Mouse (Mus musculus) large intestine, adult 2 months (tissue): ENCODE data around the gene Fgfr2. TPM values are rescaled to one million over a fixed set of nuclear protein-coding genes. Genes with fewer than 3 reads are reported as not detected.

Source experiments
- DNase-seq: peaks from one replicate; pipeline ENCODE4 v3.0.0-alpha.2; 2012; ENCODE audit warnings: low read depth, low spot score
- WGBS: fragments of 180-500 bp; shearing (Covaris S2); methylation state at CpG from one replicate; pipeline ENCODE4 v1.1.7; 2018; 5-methylcytosine and 5-hydroxymethylcytosine counted together
- polyA plus RNA-seq: library from polyadenylated mRNA; depleted of rRNA; stranded (reverse); fragments of >200 nt; gene quantifications from 2 replicates; pipeline ENCODE4 v1.2.3, GENCODE M21; 2012

The Fgfr2 gene
- polyA plus RNA-seq, 1 experiment: 35.0 TPM

DNA sequence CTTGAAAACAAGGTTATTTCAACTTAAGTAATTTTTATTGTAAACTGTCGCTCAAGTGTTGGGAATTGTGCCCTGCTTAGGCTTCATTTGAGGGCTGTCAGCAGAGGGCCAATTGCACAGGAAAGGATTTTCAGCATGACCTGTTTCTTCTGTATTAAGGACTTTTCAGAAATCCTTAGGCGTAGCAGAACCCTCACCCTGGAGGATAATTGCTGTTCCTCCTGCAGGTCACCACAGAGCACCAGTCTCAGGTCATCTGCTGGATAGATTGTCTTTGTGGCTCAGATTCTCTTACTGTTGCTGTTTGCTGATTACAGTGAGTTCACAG, 2227.6 kb downstream of the Fgfr2 start:
- 98% methylated on average over 2 of the region's 2 CpGs for WGBS
- no peak for DNase-seq

DNA sequence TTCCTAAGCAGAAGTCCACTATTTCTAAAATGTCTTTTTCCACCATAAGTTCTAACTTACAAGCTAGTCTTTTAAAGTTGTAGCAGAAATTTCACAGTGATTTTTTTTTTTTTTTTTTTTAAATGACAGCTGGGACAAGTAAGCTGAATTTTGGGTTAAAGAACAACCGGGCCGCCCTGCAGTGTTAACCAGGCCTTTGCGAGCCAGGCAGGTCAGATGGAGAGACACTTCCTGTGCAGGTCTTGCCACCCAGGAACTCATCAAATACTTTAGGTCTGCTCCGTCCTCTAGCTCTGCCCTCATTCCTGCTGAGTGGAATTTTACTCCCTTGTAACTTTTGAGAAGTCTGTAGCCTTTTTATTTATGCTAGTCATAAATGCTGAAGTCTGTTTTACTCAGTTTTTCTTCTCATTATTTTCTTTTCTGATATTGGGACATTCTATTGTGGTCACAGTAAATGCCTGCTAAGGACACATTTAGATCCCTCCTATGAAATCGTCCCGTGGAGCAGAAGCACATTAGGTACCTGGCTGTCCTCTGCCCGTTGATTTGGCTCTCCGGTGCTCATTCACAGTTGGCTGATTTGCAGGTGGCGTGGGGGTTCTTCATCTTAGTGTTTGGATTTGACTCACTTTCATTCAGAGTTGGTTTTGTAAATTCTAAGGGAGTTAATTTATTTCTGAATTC, 2228.1 kb downstream of the Fgfr2 start:
- no peak for DNase-seq
- WGBS: 85% methylated on average over 9 of the region's 9 CpGs

DNA sequence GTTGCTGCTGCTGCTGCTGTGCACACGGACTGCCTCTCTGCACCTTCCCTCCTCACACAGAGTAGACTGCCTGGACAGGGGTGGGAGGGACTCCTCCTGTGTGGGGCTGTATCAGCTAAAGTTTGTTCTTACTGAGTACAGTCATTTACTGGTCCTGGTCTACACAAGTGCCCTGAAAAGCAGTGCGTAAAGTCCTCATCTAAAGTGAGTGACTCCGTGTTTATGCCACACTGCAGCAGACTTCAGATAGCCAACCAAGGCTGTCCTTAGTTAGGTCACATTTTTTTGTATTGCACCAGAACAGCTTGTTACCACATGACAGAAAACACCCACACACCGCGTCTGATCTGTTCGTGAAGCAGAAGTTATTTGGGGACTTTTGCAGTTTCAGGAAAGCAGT, 2230.2 kb downstream of the Fgfr2 start:
- 73% methylated on average over 6 of the region's 6 CpGs for WGBS
- no peak for DNase-seq

DNA sequence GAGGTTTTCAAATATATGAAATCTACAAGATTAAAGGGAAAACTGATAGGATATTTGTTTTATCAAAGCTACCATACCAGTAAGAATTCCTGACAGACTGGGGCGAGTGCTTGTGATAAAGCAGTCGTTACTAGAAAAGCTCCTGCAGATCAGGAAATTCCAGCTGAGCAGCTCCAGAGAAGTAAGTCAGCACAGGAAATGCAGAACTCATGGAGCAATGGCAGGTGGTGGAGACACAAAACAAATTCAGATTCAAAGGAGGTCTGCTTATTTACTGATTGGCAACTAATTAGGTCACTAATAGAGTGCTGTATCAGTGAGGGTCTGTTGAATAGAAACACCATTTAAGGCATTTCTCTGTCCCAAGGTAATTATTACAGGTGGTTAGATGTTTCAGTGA, 2232.3 kb downstream of the Fgfr2 start:
- 49% methylated on average over 2 of the region's 2 CpGs for WGBS
- no peak for DNase-seq

DNA sequence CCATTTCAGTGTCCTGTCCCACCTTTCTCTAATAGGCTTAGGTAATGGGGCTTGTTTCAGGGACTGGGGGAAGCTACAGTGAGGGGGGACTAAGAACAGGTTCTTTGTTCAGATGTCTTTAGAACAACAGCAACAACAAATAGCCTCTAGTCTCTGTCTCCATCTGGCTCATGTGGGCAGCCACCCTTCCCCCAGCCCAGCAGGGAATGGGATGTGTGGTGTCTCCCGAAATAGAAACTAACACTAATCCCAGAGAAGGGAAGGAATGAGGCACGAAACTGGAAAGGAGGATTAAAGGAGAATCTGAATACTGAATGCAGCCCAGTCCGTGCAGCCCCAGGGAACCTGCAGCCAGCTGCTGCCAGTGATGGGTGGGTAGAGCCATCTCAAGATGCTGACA, 2235.2 kb downstream of the Fgfr2 start:
- WGBS: 75% methylated on average over 3 of the region's 3 CpGs
- DNase-seq: no peak

DNA sequence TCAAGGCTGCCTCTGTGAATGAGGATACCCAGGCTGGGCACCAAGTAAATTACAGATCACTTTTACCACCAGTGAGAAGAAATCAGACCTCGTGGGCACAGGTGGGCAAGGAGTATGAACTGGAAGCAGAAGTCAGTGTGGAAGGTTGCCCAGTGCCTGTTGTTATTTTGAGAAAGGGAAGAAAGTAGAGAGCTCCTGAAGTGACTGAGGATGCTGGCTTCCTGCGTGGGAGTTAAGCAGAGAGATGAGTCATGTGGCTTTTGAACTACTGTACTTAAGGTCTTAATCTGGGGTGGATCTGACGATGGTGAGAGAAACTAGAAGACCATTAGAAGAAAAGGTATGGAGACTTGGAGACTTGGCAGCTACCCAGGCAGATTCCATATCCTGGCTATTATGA, 2236.9 kb downstream of the Fgfr2 start:
- DNase-seq: no peak
- 52% methylated on average over 3 of the region's 3 CpGs for WGBS

DNA sequence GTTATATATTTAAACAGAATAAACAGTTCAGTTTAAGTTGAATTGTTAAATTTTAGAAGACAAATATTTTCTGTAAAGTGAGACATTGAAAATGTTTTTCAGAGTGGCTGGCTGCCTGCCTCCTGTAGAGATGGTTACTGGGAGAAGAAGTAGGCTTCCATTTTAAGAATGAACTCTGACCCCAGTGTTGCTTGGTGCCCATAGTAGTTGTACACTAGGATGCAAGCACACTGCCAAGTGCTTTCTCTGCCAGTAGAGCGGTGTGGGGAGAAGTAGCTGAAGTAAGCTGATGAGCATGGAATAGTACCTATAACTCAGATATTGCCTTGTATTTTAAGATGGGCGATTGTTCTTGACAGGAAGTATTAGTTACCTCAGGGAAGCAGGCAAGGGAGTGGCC, 2239.0 kb downstream of the Fgfr2 start:
- no peak for DNase-seq
- 89% methylated on average over 2 of the region's 2 CpGs for WGBS

DNA sequence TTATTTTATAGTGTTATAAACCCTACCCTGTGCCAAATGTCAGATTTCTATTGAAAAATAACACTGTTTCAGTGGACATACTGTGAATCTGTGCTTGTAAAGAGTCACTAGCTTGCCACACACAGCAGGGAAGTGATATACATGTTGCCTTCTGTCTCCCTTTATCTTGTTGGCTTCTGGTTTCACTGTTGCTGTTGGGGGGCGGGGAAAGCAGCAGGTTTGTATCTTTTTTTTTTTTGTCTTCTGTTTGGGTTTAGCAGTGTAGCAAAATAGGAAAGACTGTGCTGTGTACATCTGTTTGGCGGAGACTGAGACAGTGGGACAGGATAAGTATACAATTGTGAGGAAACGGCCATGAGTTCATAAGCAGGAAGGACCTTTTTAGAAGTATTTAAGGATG, 2255.9 kb downstream of the Fgfr2 start:
- WGBS: 59% methylated on average over 3 of the region's 3 CpGs
- DNase-seq: no peak

DNA sequence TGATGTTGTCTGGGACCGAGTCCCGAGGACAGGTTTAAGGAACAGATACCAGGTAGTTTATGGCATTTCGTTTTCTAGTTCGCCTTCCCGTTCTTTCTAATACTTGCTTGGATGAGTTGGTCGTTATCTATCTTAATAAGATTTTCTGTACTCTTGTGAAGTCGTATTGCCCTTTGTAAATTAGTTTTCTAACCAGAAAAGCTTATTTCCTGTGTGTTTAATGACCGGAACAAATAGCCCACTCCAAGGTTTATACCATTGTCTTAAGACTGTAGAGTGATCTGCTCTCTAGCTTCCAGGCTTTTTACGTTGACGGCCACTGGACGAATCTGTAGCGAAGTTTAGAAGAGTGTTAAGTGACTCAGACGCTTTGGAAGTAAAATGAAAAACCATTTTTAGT, 2256.5 kb downstream of the Fgfr2 start:
- 2% methylated on average over 13 of the region's 13 CpGs for WGBS
- DNase-seq: no peak

DNA sequence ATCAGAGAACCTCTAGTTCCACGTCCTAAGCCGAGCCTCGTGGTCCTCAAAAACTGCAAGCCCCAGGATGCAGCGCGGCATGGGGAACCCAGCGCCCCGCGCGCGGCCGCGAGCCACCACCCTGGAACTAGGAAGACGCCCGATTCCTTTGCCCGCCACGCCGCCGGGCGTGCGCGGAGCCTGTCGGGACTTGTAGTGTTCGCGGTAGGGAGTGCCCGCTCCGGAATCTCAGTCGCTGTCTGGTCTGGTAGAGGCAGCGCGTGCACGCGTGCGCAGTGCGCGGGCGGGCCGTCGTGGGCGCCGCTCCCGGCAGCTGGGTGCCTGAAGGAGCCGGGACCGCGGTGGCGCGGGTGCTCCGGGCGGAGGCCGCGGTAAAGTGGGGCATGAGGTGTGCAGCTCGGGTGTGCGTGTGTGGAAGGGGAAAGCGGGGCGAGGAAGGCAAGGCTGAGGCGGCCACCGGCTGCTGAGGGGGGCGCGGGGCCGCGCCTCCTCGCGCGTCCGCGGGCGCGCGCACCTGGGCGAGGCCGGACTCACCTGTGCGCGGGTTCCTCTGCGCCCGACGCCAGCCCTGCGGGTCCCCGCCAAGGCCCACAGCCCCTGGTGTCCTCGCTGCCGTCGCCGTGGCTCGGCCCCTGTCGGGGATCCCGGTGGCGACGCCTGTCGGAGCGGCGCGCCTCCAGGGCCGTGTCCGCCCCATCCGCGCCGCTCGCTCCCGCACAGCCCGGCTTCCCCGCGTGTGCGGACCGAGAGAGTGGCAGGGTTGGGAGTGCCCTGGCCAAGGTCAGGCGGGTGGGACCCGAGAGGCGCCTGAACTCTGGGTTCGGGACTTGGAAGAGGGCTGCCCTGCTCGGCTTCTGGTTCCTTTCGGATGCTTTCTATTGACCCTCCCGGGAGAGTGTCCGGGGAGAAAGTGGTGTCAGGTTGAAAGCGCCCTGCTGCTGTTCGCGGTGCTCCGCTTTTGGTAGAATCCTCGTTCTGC, 2257.2 kb downstream of the Fgfr2 start, which contains the start of gene Plekha1:
Gene Plekha1, plus strand, starts transcription at position 144 of the 979 bp plus-strand sequence.
- WGBS: 2% methylated on average over 106 of the region's 114 CpGs
- peak; percentile 86 for DNase-seq

DNA sequence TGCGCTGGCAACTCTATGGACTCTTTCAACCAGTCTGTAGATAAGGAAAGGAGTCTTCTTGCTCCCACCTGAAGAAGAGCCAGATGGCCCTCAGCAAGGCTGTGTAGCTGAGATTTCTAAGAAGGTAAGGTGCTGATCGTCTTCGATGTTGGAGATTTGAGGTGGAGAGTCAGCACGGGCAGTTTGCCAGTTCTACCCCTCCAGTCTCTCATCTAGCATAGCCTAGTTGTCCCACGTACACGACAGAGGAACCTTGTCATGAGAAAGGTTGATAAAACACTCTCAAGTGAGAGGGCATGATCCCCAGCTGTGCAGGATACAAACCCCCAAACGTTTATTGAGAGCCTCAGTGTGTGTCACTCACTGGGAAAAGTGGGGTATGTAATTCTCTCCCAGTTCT, 2258.4 kb downstream of the Fgfr2 start:
- DNase-seq: no peak
- WGBS: 82% methylated on average over 7 of the region's 7 CpGs

DNA sequence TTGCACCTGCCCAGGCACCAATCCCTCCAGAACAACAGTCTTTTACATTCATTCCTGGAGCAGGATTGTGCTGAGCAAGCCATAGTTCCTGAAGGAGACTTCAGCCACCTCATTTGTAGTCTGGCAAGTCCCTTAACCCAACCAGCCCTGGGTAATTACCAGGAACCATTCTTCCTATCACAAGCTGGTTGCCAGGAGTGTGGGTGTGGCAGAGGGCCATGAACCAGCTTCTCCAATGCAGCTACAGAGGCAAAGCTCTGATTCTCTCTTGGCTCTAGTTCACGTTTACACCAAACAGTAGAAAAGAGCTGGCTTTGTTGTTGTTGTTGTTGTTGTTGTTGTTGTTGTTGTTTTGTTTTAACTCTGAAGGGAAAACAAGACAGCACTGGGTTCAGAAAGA, 2260.6 kb downstream of the Fgfr2 start:
- DNase-seq: peak; percentile 59
- 15% methylated on average over 1 of the region's 1 CpGs for WGBS

DNA sequence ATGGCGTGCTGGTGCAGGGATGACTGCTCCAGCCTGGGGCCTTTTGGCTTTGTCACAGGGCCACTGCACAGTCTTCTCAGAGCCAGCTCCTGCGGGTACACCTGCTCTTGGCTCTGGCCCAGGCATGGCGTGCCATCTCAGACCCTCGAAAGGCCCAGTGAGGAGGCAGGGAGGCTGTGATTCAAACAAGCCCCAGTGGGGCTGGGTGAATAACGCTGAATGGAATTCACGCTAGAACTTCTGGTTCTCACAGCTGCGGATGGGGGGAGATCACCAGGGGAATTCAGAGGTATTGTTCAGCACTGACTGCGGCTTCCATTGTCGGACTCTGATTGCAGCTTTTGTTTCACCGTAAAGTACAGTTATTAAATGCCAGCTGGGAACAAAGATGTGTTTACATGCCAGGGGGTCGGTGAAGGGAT, 2262.4 kb downstream of the Fgfr2 start:
- no peak for DNase-seq
- WGBS: 70% methylated on average over 11 of the region's 11 CpGs

DNA sequence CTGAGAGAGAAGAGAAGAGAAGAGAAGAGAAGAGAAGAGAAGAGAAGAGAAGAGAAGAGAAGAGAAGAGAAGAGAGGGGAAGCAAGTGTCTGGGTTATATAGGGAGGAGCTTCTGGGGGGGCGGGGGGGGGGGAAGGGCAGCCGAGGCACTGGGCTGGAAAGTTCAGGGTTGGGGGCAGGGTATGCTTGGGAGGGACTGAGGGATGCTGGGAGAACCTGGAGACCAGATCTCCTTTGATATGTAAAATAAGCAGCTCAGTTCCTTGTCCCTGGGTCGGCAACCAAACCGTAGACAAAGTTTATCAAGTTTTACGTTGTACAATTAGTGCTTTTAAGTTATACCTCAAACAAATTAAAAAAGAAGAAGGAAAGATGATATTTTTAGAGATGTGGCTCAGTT, 2263.2 kb downstream of the Fgfr2 start:
- WGBS: 81% methylated on average over 5 of the region's 5 CpGs
- no peak for DNase-seq

DNA sequence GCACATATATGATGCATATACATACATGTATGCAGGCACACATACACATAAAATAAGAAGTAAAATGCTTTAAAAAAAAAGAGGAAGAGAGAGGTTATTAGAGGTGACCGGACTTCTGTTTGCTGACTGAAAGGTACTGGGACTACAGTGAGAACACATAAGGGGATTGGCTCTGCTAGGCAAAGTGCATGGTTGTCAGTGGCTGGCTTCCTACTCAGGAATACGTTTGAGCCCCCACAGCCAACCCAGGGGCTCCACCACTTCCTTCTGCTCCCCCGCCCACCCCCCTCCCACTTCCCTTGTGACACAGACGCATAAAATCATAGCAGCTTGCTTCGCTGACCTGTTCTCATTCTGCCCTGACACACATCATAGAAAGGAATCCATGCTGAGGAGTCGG, 2265.2 kb downstream of the Fgfr2 start:
- WGBS: 74% methylated on average over 6 of the region's 6 CpGs
- DNase-seq: no peak

DNA sequence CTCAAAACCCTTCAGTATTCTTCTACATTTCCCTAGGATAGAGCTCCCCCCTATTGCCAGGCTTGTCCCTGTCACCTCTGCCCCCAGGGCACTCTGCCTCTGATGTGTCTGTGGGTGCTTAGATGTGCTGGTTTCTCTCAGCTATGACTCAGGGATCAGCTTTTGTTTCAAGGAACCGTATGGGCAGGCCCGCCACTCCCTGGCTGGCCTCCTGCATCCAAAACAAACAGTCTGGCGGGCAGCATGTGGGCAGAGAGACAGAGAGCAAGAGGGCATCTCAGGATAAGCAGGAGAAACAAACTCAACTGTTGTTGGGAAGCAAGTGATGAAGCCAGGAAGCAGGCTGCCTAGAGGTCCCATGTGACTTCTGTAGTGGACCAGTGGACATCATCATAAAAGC, 2267.5 kb downstream of the Fgfr2 start:
- no peak for DNase-seq
- 14% methylated on average over 3 of the region's 3 CpGs for WGBS

DNA sequence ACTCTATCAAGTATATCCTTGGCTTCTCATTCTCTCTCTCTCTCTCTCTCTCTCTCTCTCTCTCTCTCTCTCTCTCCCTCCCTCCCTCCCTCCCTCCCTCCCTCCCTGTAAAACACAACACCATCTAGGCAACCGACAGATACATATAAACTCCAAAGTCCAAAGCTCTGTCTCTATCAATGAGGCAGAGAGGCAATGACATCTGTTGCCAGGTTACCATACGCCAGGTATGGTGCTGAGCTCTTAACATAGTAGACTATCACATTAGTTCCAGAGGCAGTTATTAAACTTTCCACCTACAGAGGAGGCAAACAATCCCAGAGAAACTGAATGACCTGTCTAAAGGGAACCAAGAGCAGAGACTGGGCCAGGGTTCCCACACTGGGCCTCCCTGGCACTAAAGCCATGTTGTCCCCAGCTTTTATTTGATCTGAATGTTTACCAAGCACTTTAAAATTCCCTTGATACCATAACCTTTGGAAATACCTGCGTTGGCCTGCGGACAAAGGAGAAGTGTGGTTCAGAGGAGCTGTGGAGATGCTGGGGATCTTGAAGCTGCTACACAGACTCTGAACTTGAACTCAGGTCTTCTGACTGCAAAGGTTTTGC, 2268.4 kb downstream of the Fgfr2 start:
- no peak for DNase-seq
- 33% methylated on average over 4 of the region's 4 CpGs for WGBS

DNA sequence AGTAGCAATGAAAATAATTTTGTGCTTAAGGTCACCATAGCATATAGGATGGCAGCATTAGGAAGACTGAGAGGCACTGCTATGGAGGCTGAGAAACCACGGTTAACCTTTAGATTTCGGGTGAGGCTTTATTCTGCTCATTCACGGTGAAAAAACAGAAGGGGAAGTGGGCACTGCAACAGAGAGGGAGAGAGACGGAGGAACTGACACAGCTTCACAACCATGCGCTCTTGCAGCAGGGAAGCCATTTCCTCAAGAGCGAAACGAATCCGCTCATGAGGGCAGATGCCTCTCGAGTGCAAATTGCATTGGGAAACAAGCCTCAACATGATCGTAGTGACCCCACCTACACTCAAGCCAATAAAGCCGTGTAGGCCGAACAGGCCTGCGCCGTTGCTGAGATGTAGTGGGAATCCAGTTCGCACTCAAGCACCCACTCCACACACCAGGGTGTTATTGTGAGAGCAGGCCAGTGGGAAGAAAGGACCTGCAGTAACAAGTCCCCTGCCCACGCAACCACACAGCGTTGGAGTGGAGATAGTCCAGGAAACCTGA, 2275.9 kb downstream of the Fgfr2 start:
- DNase-seq: no peak
- 84% methylated on average over 17 of the region's 17 CpGs for WGBS

DNA sequence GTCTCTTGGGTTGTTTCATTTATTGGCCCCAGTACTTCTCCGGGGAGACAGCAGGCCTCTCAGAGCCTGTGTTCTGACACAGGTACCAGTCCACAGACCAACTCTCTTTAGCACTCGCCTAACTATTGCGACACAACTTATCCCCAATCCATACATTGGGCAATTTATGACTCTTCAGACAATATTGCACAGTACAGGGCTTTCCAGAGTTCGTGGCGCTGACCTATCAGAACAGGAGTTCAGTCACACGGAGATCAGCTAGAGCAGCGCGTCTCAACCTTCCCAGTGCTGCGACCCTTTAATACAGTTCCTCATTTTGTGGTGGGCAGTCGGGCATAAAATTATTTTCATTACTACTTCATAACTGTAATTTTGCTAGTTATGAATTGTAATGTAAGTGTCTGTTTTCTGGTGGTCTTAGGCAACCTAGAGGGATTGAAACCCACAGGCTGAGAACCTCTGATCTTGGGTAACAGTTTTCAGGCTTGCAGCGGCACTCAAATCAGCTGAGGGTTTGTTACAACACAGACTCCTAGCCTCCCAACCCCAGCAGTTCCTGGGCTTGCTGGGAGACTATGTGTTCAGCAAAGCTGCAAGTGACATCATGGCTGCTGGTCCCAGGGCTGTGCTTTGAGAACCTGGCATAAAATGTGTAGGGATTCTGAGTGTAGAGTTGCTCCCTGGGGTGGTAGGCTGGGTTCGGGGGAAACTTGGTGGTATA, 2283.6 kb downstream of the Fgfr2 start:
- no peak for DNase-seq
- 71% methylated on average over 12 of the region's 12 CpGs for WGBS

DNA sequence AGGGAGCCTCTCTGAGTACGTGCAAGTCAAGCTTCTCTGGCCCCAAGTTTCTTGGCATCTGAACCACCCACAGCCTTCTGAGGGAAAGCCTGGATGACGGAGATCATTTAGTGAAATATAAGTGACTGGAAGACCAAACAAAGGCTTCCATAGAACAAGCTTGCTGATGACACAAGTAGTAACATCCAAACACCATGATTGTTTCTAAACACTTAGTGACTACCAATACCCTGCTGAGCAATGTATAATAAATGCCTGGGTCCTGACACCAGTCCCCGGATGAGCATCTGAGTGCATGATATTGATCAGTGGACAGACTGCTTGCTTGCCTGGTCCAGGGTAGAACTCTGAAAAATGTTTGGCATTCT, 2284.5 kb downstream of the Fgfr2 start:
- DNase-seq: no peak
- 89% methylated on average over 3 of the region's 3 CpGs for WGBS
